Mouse (Mus musculus): Measurements from ENCODE around the gene Rffl.

GRCm38 (mm10) chr11:82863488-82863931, 7.5 kb downstream of the Rffl start:
- TF ChIP-seq CTCF (IDR thresholded peaks at IDR 0.05; ENCODE audit: extremely low read depth, insufficient read depth, low read length) (no peak), POLR2A (IDR thresholded peaks at IDR 0.05; ENCODE audit: extremely low read depth, insufficient read depth, low read length) (no peak)
